Mouse (Mus musculus) hindbrain, embryonic 14.5 days (tissue): Measurements from ENCODE around the gene Stx17. TPM values are rescaled to one million over a fixed set of nuclear protein-coding genes. Genes with fewer than 3 reads are reported as not detected.

Source experiments
- ATAC-seq: fragments of 200-750 bp; cut with Nextera tagmentation; 2 replicates; pipeline ENCODE4 v1.8.0; 2017; ENCODE audit warnings: moderate number of reproducible peaks, mild to moderate bottlenecking, moderate TSS enrichment, moderate library complexity; ENCODE audit not compliant: low FRiP score
- DNase-seq: peaks from one replicate; pipeline ENCODE4 v3.0.0-alpha.2; 2015; ENCODE audit warnings: low spot score
- H3K27ac ChIP-seq: fragments of 300-500 bp; sonication (generic); 2 replicates; pipeline ENCODE4 v1.5.1; 2014; ENCODE audit warnings: mild to moderate bottlenecking, moderate library complexity
- H3K27me3 ChIP-seq: fragments of 300-500 bp; sonication (generic); 2 replicates; pipeline ENCODE4 v1.6.1; 2014; ENCODE audit warnings: mild to moderate bottlenecking, low read length, mixed read lengths; ENCODE audit not compliant: control insufficient read depth, insufficient read depth
- H3K36me3 ChIP-seq: fragments of 300-500 bp; sonication (generic); replicated peaks from 2 replicates; pipeline ENCODE4 v1.6.1; 2014; ENCODE audit not compliant: control insufficient read depth, insufficient read depth
- H3K4me1 ChIP-seq: fragments of 300-500 bp; sonication (generic); replicated peaks from 2 replicates; pipeline ENCODE4 v1.6.1; 2014; ENCODE audit warnings: antibody characterized with exemption, low read length, mixed read lengths; ENCODE audit not compliant: control insufficient read depth, insufficient read depth
- H3K4me2 ChIP-seq: fragments of 300-500 bp; sonication (generic); replicated peaks from 2 replicates; pipeline ENCODE4 v1.6.1; 2014; ENCODE audit warnings: mild to moderate bottlenecking, moderate library complexity
- H3K4me3 ChIP-seq: fragments of 300-500 bp; sonication (generic); replicated peaks from 2 replicates; pipeline ENCODE4 v1.5.1; 2014; ENCODE audit warnings: mild to moderate bottlenecking, low read length
- H3K9ac ChIP-seq: fragments of 300-500 bp; sonication (generic); 2 replicates; pipeline ENCODE4 v1.6.1; 2014
- H3K9me3 ChIP-seq: fragments of 300-500 bp; sonication (generic); 2 replicates; pipeline ENCODE4 v1.6.1; 2016; ENCODE audit warnings: low read length; ENCODE audit not compliant: control insufficient read depth
- WGBS: fragments of 180-500 bp; shearing (Covaris S2); extraction: QIAGEN DNeasy Blood & Tissue Kit; methylation state at CpG from one replicate; pipeline ENCODE4 v1.1.7; 2014; 5-methylcytosine and 5-hydroxymethylcytosine counted together
- microRNA counts: library from miRNA; unstranded; fragments of <30 nt; microRNA quantifications from one replicate; lab custom pipeline; 2016
- microRNA-seq: library from miRNA; unstranded; fragments of <30 nt; microRNA quantifications from one replicate; pipeline ENCODE4, GENCODE M21; 2016
- polyA plus RNA-seq: library from polyadenylated mRNA; unstranded; fragments of >200 nt; fragmentation: Nextera tagmentation; extraction: Ambion mirVana; gene quantifications from 2 replicates; pipeline ENCODE4 v1.2.1, GENCODE M21; 2014

Gene Stx17
- polyA plus RNA-seq, 1 experiment from 2014 or later: 27.1 TPM

DNA sequence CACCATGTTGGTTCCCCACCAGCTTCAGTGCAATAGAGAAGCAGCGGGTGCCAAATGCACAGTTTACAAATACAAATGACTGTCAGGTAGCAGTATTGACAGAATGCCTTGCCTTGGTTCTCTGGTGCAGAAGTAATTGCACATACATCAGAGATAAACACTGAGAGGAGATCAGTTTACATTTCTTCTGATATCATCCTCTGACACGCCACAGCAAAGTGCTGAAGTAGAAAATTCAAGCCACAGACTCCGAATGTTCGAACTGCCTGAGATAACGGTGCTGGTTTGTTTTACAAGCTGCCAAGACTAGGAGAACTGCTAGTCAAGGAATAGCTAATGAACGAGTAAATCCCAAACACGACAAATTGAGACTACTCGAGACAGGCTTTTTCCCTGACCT, 73.7 kb downstream of the Stx17 start:
- Histone ChIP-seq H3K4me2 (no peak overlapping the region), H3K9me3 (no peaks in the 10 kb centered on the region), H3K27ac (no peak overlapping the region), H3K4me1 (no peaks in the 10 kb centered on the region), H3K36me3 (peaks cover 26% of the 10 kb centered on the region), H3K4me3 (no peak overlapping the region), H3K9ac (no peak overlapping the region), H3K27me3 (no peaks in the 10 kb centered on the region)
- 87% methylated on average over 8 of the region's 8 CpGs for WGBS
- DNase-seq: no peak
- no peak for ATAC-seq

DNA sequence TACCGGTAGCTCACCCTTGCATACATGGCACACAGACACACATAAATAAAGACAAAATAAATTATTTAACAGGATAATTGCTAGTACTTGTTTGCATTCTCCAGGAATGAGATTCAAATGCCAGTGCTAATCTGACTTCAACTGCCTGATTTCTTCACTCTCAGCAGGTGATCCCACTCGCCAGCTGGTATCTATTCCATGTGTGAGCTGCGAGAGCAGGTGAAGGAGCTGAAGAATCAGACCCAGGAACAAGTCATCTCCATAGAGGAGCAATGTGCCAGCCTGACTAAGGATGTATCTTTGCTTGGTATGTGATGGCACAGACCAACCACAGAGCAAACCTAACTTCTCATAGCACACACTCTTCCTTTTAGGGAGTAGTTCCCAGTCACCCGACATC, 78.8 kb downstream of the Stx17 start:
- peaks cover 18% of the 10 kb centered on the region for H3K36me3 ChIP-seq
- ATAC-seq: no peak
- no peaks in the 10 kb centered on the region for H3K27me3 ChIP-seq
- no peak overlapping the region for H3K9ac ChIP-seq
- H3K4me1 ChIP-seq: no peaks in the 10 kb centered on the region
- no peak overlapping the region for H3K27ac ChIP-seq
- H3K4me3 ChIP-seq: no peak overlapping the region
- H3K4me2 ChIP-seq: no peak overlapping the region
- DNase-seq: no peak
- H3K9me3 ChIP-seq: no peaks in the 10 kb centered on the region
- 85% methylated on average over 4 of the region's 4 CpGs for WGBS

DNA sequence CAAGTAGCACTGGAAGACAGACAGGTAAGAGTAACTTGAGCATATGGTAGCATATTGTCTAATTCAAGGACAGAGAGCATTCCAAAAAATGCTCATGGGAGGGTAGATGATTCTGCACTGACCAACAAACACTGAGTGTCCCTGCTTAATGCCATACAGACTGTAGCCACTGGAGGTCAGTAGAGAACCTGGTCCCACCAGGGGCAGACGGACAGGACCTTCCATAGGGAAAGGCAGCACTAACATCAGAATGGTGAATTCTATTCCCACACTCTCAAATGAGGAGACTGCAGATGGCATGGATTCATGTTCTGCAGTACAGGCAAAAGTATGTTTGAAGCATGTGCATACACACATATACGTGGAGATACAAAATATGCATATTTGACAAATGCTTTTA, 100.5 kb downstream of the Stx17 start:
- ATAC-seq: peak; percentile 55; the same call in 1 of the 2 replicates
- no peaks in the 10 kb centered on the region; the same call in 1 of the 2 replicates for H3K36me3 ChIP-seq
- H3K4me1 ChIP-seq: no peaks in the 10 kb centered on the region
- no peaks in the 10 kb centered on the region for H3K9me3 ChIP-seq
- WGBS: 16% methylated on average over 2 of the region's 2 CpGs
- no peak overlapping the region for H3K4me3 ChIP-seq
- no peak overlapping the region for H3K27ac ChIP-seq
- H3K9ac ChIP-seq: no peak overlapping the region
- no peak overlapping the region for H3K4me2 ChIP-seq
- DNase-seq: peak; percentile 72
- no peaks in the 10 kb centered on the region for H3K27me3 ChIP-seq

DNA sequence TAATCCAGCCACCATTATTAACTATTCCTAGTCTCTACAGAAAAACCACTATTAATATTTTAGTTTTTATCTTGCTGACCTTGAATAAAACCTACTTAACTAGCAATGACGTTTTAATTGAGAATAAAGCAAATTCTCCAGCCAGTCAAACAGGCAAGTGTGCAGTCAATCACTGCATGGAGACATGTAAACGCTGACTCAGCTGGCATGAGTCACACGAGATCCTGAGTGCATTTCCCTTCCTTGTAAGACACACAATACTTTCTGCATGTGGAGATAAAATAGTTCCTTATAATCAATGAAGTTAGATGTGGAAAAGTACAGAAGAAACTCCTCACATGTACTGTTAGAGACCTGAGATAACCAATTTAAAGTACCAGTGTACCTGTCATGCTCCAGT, 100.9 kb downstream of the Stx17 start:
- H3K36me3 ChIP-seq: no peaks in the 10 kb centered on the region; the same call in 1 of the 2 replicates
- 48% methylated on average over 3 of the region's 3 CpGs for WGBS
- ATAC-seq: no peak
- H3K4me2 ChIP-seq: no peak overlapping the region
- H3K9me3 ChIP-seq: no peaks in the 10 kb centered on the region
- H3K27ac ChIP-seq: no peak overlapping the region
- no peaks in the 10 kb centered on the region for H3K27me3 ChIP-seq
- H3K4me1 ChIP-seq: no peaks in the 10 kb centered on the region
- no peak overlapping the region for H3K4me3 ChIP-seq
- H3K9ac ChIP-seq: no peak overlapping the region
- no peak for DNase-seq

DNA sequence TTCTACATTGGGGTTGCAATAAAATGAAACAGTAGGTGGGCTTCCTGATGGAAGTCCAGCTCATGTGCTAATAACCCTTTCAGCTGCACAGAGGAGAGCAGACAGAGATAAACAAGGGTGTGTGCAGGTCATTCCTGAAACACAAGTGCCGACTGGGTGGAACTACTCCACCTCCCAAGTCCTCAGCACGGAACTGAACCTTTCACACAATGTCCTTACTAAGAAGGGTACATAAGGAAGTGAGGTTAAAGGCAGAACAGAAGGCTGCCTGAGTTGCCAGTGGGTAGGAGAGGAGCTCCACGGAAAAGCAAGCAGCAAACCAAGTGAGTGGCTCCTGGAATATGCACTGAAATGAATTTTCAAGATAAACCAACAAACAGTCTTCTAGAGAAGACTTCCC, 102.1 kb downstream of the Stx17 start:
- 72% methylated on average over 3 of the region's 3 CpGs for WGBS
- H3K4me3 ChIP-seq: no peak overlapping the region
- no peaks in the 10 kb centered on the region; the same call in 1 of the 2 replicates for H3K36me3 ChIP-seq
- ATAC-seq: no peak
- no peaks in the 10 kb centered on the region for H3K9me3 ChIP-seq
- DNase-seq: no peak
- no peak overlapping the region for H3K4me2 ChIP-seq
- H3K27ac ChIP-seq: no peak overlapping the region
- no peak overlapping the region for H3K9ac ChIP-seq
- H3K4me1 ChIP-seq: no peaks in the 10 kb centered on the region
- no peaks in the 10 kb centered on the region for H3K27me3 ChIP-seq

MicroRNAs within 50 kb of the gene (microRNA counts, 519-probe panel; counts per million panel counts)
- microRNA mmu-miR-1958 (lab: Ali Mortazavi, UCI): not detected

Small RNA genes within 50 kb of the gene (microRNA-seq; reads per million reads assigned to microRNA genes)
- gene Mir1958: not detected

Other genes starting within 250 kb of the Stx17 start
- gene Nr4a3, start 79.8 kb upstream of the Stx17 start, polyA plus RNA-seq: 1.6 and 2.3 TPM in 2 replicates
- 55.4 and 65.2 TPM in 2 replicates for gene Erp44, start 154.6 kb downstream of the Stx17 start, polyA plus RNA-seq
- gene Invs, start 154.8 kb downstream of the Stx17 start, polyA plus RNA-seq: 3.9 and 5.7 TPM in 2 replicates